Mouse (Mus musculus): Measurements from ENCODE around the gene Spsb3.

The Spsb3 gene

GRCm38 (mm10) chr17:24874405-24874745, 12.1 kb upstream of the Spsb3 start:
- no peak for DNase-seq (ENCODE audit: low spot score)

- no peak for DNase-seq (ENCODE audit: low spot score)
Observed at GRCm38 (mm10) chr17:24874989-24875388, 11.5 kb upstream of the Spsb3 start.

GRCm38 (mm10) chr17:24877336-24878116, 8.9 kb upstream of the Spsb3 start:
- no peak for DNase-seq (ENCODE audit: low spot score)

- no peak for DNase-seq (ENCODE audit: low spot score)
Observed at GRCm38 (mm10) chr17:24878117-24878397, 8.4 kb upstream of the Spsb3 start.

GRCm38 (mm10) chr17:24878531-24878930, 7.9 kb upstream of the Spsb3 start:
- DNase-seq (ENCODE audit: low spot score), result no peak

- no peak for DNase-seq (ENCODE audit: low spot score)
Observed at GRCm38 (mm10) chr17:24881738-24882440, 4.6 kb upstream of the Spsb3 start.

GRCm38 (mm10) chr17:24884391-24884790, 2.1 kb upstream of the Spsb3 start:
- DNase-seq (ENCODE audit: low spot score), result no peak

- DNase-seq (ENCODE audit: low spot score), result no peak
Observed at GRCm38 (mm10) chr17:24885356-24886133, 898 bp upstream of the Spsb3 start.

- DNase-seq (ENCODE audit: low spot score), result no peak
Observed at GRCm38 (mm10) chr17:24886932-24887271, 459 bp downstream of the Spsb3 start.

- no peak for DNase-seq (ENCODE audit: low spot score)
Observed at GRCm38 (mm10) chr17:24887291-24888080, 1.0 kb downstream of the Spsb3 start.

GRCm38 (mm10) chr17:24888862-24889261, 2.4 kb downstream of the Spsb3 start:
- DNase-seq (ENCODE audit: low spot score), result no peak

- no peak for DNase-seq (ENCODE audit: low spot score)
Observed at GRCm38 (mm10) chr17:24890151-24891092, 4.0 kb downstream of the Spsb3 start.

- no peak for DNase-seq (ENCODE audit: low spot score)
Observed at GRCm38 (mm10) chr17:24891321-24891720, 4.9 kb downstream of the Spsb3 start.

- DNase-seq (ENCODE audit: low spot score), result no peak
Observed at GRCm38 (mm10) chr17:24892785-24893184, 6.3 kb downstream of the Spsb3 start.

GRCm38 (mm10) chr17:24893276-24893675, 6.8 kb downstream of the Spsb3 start:
- DNase-seq (ENCODE audit: low spot score), result no peak

GRCm38 (mm10) chr17:24894061-24894994, 7.9 kb downstream of the Spsb3 start:
- no peak for DNase-seq (ENCODE audit: low spot score)

- DNase-seq (ENCODE audit: low spot score), result peak; percentile 56
Observed at GRCm38 (mm10) chr17:24894995-24895547, 8.6 kb downstream of the Spsb3 start, which contains the start of the genes Eme2 and Mrps34. Gene Eme2, minus strand, starts transcription at chr17:24895087. Gene Mrps34, plus strand, starts transcription at chr17:24895116.

GRCm38 (mm10) chr17:24895571-24896240, 9.3 kb downstream of the Spsb3 start:
- DNase-seq (ENCODE audit: low spot score), result no peak
